In genomic region chr11:72407081-72407480, GRCm38 (mm10) we compare ENCODE assay signal across 17 mouse cellular contexts. TPM values are rescaled to one million over a fixed set of nuclear protein-coding genes. Genes with fewer than 3 reads are reported as not detected.
DNase-seq lines count a peak whose midpoint lies in the region; ATAC-seq and TF ChIP-seq lines count a peak whose summit lies in the region.
"Had no signal": no experiment of that assay in that cellular context is flagged by ENCODE, and none has a peak within 500 bp of the region (broad histone marks: within the 10 kb centered on the region; RNA-seq: fewer than 3 reads in every experiment).

No protein-coding gene starts in this region.

- H3K4me3 ChIP-seq in hindbrain, embryonic 10.5 days: no peak overlapping the region
- H3K4me3 ChIP-seq in hindbrain, embryonic 12.5 days: no peak overlapping the region
- no peak overlapping the region for H3K4me3 ChIP-seq in midbrain, embryonic 10.5 days
- no peak overlapping the region for H3K4me3 ChIP-seq in midbrain, embryonic 11.5 days (ENCODE audit: low read depth, low read length)
- no peak overlapping the region for H3K4me3 ChIP-seq in layer of hippocampus, adult 2 months
- H3K4me3 ChIP-seq: midbrain, embryonic 15.5 days; neural tube, embryonic 13.5 days had no signal

- DNase-seq in embryo, embryonic 10 days (ENCODE audit: low spot score): peak; percentile 24
- DNase-seq in embryo, embryonic 11 days: no peak
- DNase-seq in hindbrain, embryonic 10.5 days (ENCODE audit: low spot score): no peak
- no peak for DNase-seq in midbrain, embryonic 10.5 days (ENCODE audit: low spot score)
- no peak for DNase-seq in midbrain, embryonic 11.5 days (ENCODE audit: low spot score, missing footprints)
- DNase-seq in layer of hippocampus, adult 2 months (ENCODE audit: low spot score in 2 of 2): no peak
- no peak for DNase-seq in spleen, postnatal 4 days (ENCODE audit: low spot score in 2 of 2)
- DNase-seq: adrenal gland, adult 8-10 months; cerebellum, postnatal 14 days; kidney, adult 2 months; left cerebral cortex, postnatal 4 days; lung, adult 2 months had no signal

- TF ChIP-seq CTCF in layer of hippocampus, adult 2 months (conservative IDR thresholded peaks at IDR 0.05): no peak

- H3K27ac ChIP-seq in hindbrain, embryonic 10.5 days: 0 out of 2 replicates have a peak overlapping the region, but pooled peaks have one; percentile 31
- H3K27ac ChIP-seq in hindbrain, embryonic 12.5 days: no peak overlapping the region
- peak overlapping the region; percentile 46; the same call in 1 of the 2 replicates for H3K27ac ChIP-seq in midbrain, embryonic 10.5 days (replicated peaks)
- no peak overlapping the region for H3K27ac ChIP-seq in midbrain, embryonic 11.5 days (ENCODE audit: low read depth, low read length)
- no peak overlapping the region for H3K27ac ChIP-seq in layer of hippocampus, adult 2 months
- H3K27ac ChIP-seq: midbrain, embryonic 15.5 days; neural tube, embryonic 13.5 days had no signal

- no peak overlapping the region for H3K9ac ChIP-seq in hindbrain, embryonic 12.5 days
- H3K9ac ChIP-seq in midbrain, embryonic 11.5 days (ENCODE audit: low read length): no peak overlapping the region
- H3K9ac ChIP-seq: midbrain, embryonic 15.5 days; neural tube, embryonic 13.5 days had no signal

- H3K27me3 ChIP-seq in hindbrain, embryonic 10.5 days (ENCODE audit: insufficient read depth, poor library complexity, severe bottlenecking): peaks cover 50% of the 10 kb centered on the region
- H3K27me3 ChIP-seq in hindbrain, embryonic 12.5 days: peaks cover 42% of the 10 kb centered on the region
- H3K27me3 ChIP-seq in midbrain, embryonic 10.5 days (ENCODE audit: low read depth, poor library complexity, severe bottlenecking): peaks cover 51% of the 10 kb centered on the region
- peaks cover 4% of the 10 kb centered on the region for H3K27me3 ChIP-seq in midbrain, embryonic 11.5 days (ENCODE audit: control insufficient read depth, insufficient read depth, low read length)

- H3K4me2 ChIP-seq in hindbrain, embryonic 12.5 days (replicated peaks): no peak overlapping the region
- H3K4me2 ChIP-seq in midbrain, embryonic 11.5 days: no peak overlapping the region
- H3K4me2 ChIP-seq: midbrain, embryonic 15.5 days; neural tube, embryonic 13.5 days had no signal

- 12% methylated on average over 3 of the region's 3 CpGs for WGBS in hindbrain, embryonic 10.5 days
- 22% methylated on average over 3 of the region's 3 CpGs for WGBS in hindbrain, embryonic 12.5 days
- WGBS in midbrain, embryonic 10.5 days: 14% methylated on average over 3 of the region's 3 CpGs
- 13% methylated on average over 3 of the region's 3 CpGs for WGBS in midbrain, embryonic 11.5 days

- H3K4me1 ChIP-seq in hindbrain, embryonic 10.5 days (replicated peaks): peaks cover 83% of the 10 kb centered on the region
- H3K4me1 ChIP-seq in hindbrain, embryonic 12.5 days: peaks cover 27% of the 10 kb centered on the region
- H3K4me1 ChIP-seq in midbrain, embryonic 10.5 days: peaks cover 62% of the 10 kb centered on the region
- peaks cover 8% of the 10 kb centered on the region for H3K4me1 ChIP-seq in midbrain, embryonic 11.5 days (ENCODE audit: control insufficient read depth, insufficient read depth, low read length)

- H3K36me3 ChIP-seq in hindbrain, embryonic 10.5 days: 0 out of 2 replicates have a peak, but pooled peaks cover 8% of the 10 kb centered on the region
- no peaks in the 10 kb centered on the region for H3K36me3 ChIP-seq in hindbrain, embryonic 12.5 days
- H3K36me3 ChIP-seq in midbrain, embryonic 10.5 days: 0 out of 2 replicates have a peak, but pooled peaks cover 4% of the 10 kb centered on the region
- no peaks in the 10 kb centered on the region for H3K36me3 ChIP-seq in midbrain, embryonic 11.5 days (ENCODE audit: control insufficient read depth, insufficient read depth, low read length)
- H3K36me3 ChIP-seq: midbrain, embryonic 15.5 days; neural tube, embryonic 13.5 days had no signal

- H3K9me3 ChIP-seq in hindbrain, embryonic 10.5 days: no peaks in the 10 kb centered on the region
- H3K9me3 ChIP-seq in hindbrain, embryonic 12.5 days (replicated peaks): no peaks in the 10 kb centered on the region
- no peaks in the 10 kb centered on the region for H3K9me3 ChIP-seq in midbrain, embryonic 10.5 days (replicated peaks)
- no peaks in the 10 kb centered on the region for H3K9me3 ChIP-seq in midbrain, embryonic 11.5 days (ENCODE audit: control insufficient read depth, low read length)
- H3K9me3 ChIP-seq: midbrain, embryonic 15.5 days; neural tube, embryonic 13.5 days had no signal

- no peak for ATAC-seq in hindbrain, embryonic 12.5 days (ENCODE audit: low FRiP score)
- ATAC-seq in midbrain, embryonic 11.5 days (ENCODE audit: low FRiP score): no peak
- ATAC-seq: midbrain, embryonic 15.5 days had no signal

RNA-seq across cellular contexts. Expression of gene Smtnl2, which starts 4.4 kb away (rescaled TPM):
- polyA plus RNA-seq in hindbrain, embryonic 10.5 days (2016; fragmentation: Nextera tagmentation; extraction: Ambion mirVana): 10.7 and 22.8 TPM in 2 replicates
- polyA plus RNA-seq in hindbrain, embryonic 12.5 days (2016; fragmentation: Nextera tagmentation; extraction: Ambion mirVana): 14.5 and 15.3 TPM in 2 replicates
- polyA plus RNA-seq in midbrain, embryonic 10.5 days (2016; fragmentation: Nextera tagmentation; extraction: Ambion mirVana): 10.1 and 13.1 TPM in 2 replicates
- 3.7 and 4.1 TPM in 2 replicates for polyA plus RNA-seq in midbrain, embryonic 11.5 days (2014; fragmentation: Nextera tagmentation; extraction: Ambion mirVana)
- 1 to 10 TPM; 2.2 to 3.8 TPM for total RNA-seq in layer of hippocampus, adult 2 months (2021)

RNA-seq across cellular contexts. Expression of gene Ggt6, which starts 28.2 kb away (rescaled TPM):
- polyA plus RNA-seq in hindbrain, embryonic 10.5 days (2016; fragmentation: Nextera tagmentation; extraction: Ambion mirVana): not detected in 2 replicates
- 0.32 TPM in 1 of 2 replicates, not detected in the other for polyA plus RNA-seq in hindbrain, embryonic 12.5 days (2016; fragmentation: Nextera tagmentation; extraction: Ambion mirVana)
- not detected in 2 replicates for polyA plus RNA-seq in midbrain, embryonic 10.5 days (2016; fragmentation: Nextera tagmentation; extraction: Ambion mirVana)
- not detected in 2 replicates for polyA plus RNA-seq in midbrain, embryonic 11.5 days (2014; fragmentation: Nextera tagmentation; extraction: Ambion mirVana)
- not detected for total RNA-seq in layer of hippocampus, adult 2 months (2021)
- total RNA-seq: layer of hippocampus, postnatal 14 days; left cerebral cortex, postnatal 4 days had no signal
- polyA plus RNA-seq: midbrain, embryonic 15.5 days; neural tube, embryonic 13.5 days had no signal

RNA-seq across cellular contexts. Expression of gene Mybbp1a, which starts 34.1 kb away (rescaled TPM):
- 148 and 215 TPM in 2 replicates for polyA plus RNA-seq in hindbrain, embryonic 10.5 days (2016; fragmentation: Nextera tagmentation; extraction: Ambion mirVana)
- polyA plus RNA-seq in hindbrain, embryonic 12.5 days (2016; fragmentation: Nextera tagmentation; extraction: Ambion mirVana): 112 and 123 TPM in 2 replicates
- polyA plus RNA-seq in midbrain, embryonic 10.5 days (2016; fragmentation: Nextera tagmentation; extraction: Ambion mirVana): 192 and 236 TPM in 2 replicates
- 142 and 144 TPM in 2 replicates for polyA plus RNA-seq in midbrain, embryonic 11.5 days (2014; fragmentation: Nextera tagmentation; extraction: Ambion mirVana)
- 10 to 100 TPM; 55.7 to 56.2 TPM for total RNA-seq in layer of hippocampus, adult 2 months (2021)

RNA-seq across cellular contexts. Expression of gene Tekt1, which starts 44.8 kb away (rescaled TPM):
- 7.0 and 7.7 TPM in 2 replicates for polyA plus RNA-seq in hindbrain, embryonic 10.5 days (2016; fragmentation: Nextera tagmentation; extraction: Ambion mirVana)
- 6.6 and 7.9 TPM in 2 replicates for polyA plus RNA-seq in hindbrain, embryonic 12.5 days (2016; fragmentation: Nextera tagmentation; extraction: Ambion mirVana)
- 6.1 and 6.8 TPM in 2 replicates for polyA plus RNA-seq in midbrain, embryonic 10.5 days (2016; fragmentation: Nextera tagmentation; extraction: Ambion mirVana)
- polyA plus RNA-seq in midbrain, embryonic 11.5 days (2014; fragmentation: Nextera tagmentation; extraction: Ambion mirVana): 4.2 and 5.3 TPM in 2 replicates
- total RNA-seq in layer of hippocampus, adult 2 months (2021): 1 to 10 TPM; 2.0 to 3.3 TPM
- polyA plus RNA-seq: small intestine, adult 2 months had no signal

Comparison
In these comparisons a context has a peak if more than half of its experiments do, and no peak if none do; other contexts are left out.
1. H3K27ac ChIP-seq: peak in hindbrain, embryonic 10.5 days (single experiment) and midbrain, embryonic 10.5 days (single experiment); none in hindbrain, embryonic 12.5 days (single experiment), midbrain, embryonic 11.5 days (single experiment) and layer of hippocampus, adult 2 months (single experiment).